ENCODE assay signal across 9 mouse cellular contexts in the genomic region with DNA sequence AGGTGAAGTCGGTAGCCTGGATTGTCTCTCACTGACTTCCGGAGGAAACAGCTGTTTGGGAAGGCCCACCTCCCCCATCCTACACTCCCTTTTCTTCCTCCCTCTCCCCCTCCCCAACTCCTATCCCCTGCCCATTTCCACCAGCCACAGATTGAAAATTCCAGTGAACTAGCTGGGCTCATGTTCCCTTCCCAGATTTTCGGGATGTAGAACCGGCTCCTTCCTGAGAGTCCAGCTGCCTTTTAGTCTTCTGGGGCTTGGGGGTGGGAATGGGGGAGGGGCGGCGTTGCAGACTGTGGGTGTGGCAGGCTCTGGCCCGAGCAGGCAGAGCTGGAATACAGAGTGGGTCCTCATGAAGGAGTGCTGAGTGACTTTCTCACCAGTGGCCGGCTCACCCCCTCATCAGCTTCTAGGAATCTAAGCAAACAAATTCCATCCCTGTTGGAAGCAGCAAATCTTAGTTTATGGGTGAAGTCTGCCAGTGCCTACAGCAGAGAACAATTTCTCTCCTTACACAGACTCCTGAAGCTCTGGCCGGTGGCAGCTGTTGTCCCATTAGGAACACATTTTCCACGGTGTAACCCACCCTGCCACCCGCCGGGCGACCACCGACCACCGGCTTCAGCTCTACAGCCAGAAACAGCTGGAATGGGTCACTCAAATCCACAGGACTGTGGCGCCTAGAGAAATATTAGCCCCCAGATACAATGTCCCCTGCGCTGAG.
DNase-seq lines count a peak whose midpoint lies in the region; ATAC-seq and TF ChIP-seq lines count a peak whose summit lies in the region.
"Had no signal": no experiment of that assay in that cellular context is flagged by ENCODE, and none has a peak within 500 bp of the region (broad histone marks: within the 10 kb centered on the region; RNA-seq: fewer than 3 reads in every experiment).

No protein-coding gene starts in this region.

- ATAC-seq in heart, embryonic 12.5 days (ENCODE audit: insufficient number of reproducible peaks, low FRiP score) = peak; percentile 75
- ATAC-seq in hindbrain, embryonic 13.5 days (ENCODE audit: low FRiP score) = no peak
- peak; percentile 41; the same call in 1 of the 2 replicates for ATAC-seq in midbrain, embryonic 13.5 days

- peak overlapping the region; percentile 31; the same call in 1 of the 2 replicates for H3K9ac ChIP-seq in heart, embryonic 12.5 days
- H3K9ac ChIP-seq in hindbrain, embryonic 13.5 days = no peak overlapping the region
- H3K9ac ChIP-seq in midbrain, embryonic 13.5 days (replicated peaks) = 0 out of 2 replicates have a peak overlapping the region, but pooled peaks have one; percentile 4

- no peaks in the 10 kb centered on the region for H3K36me3 ChIP-seq in heart, embryonic 12.5 days
- H3K36me3 ChIP-seq in hindbrain, embryonic 13.5 days = no peaks in the 10 kb centered on the region
- no peaks in the 10 kb centered on the region for H3K36me3 ChIP-seq in midbrain, embryonic 13.5 days

- H3K4me2 ChIP-seq in heart, embryonic 12.5 days = peak overlapping the region; percentile 67
- peak overlapping the region; percentile 31 for H3K4me2 ChIP-seq in hindbrain, embryonic 13.5 days
- peak overlapping the region; percentile 24 for H3K4me2 ChIP-seq in midbrain, embryonic 13.5 days (replicated peaks)

- no peaks in the 10 kb centered on the region for H3K27me3 ChIP-seq in heart, embryonic 12.5 days (replicated peaks)
- peaks cover 5% of the 10 kb centered on the region; the same call in 1 of the 2 replicates for H3K27me3 ChIP-seq in hindbrain, embryonic 13.5 days
- H3K27me3 ChIP-seq in midbrain, embryonic 13.5 days = no peaks in the 10 kb centered on the region

- H3K27ac ChIP-seq in heart, embryonic 12.5 days (ENCODE audit: poor library complexity, severe bottlenecking) = peak overlapping the region; percentile 76
- H3K27ac ChIP-seq in hindbrain, embryonic 13.5 days = no peak overlapping the region
- H3K27ac ChIP-seq in midbrain, embryonic 13.5 days = no peak overlapping the region

- H3K4me3 ChIP-seq in heart, embryonic 12.5 days = peak overlapping the region; percentile 36
- no peak overlapping the region for H3K4me3 ChIP-seq in hindbrain, embryonic 13.5 days
- no peak overlapping the region for H3K4me3 ChIP-seq in midbrain, embryonic 13.5 days (replicated peaks)

- no peak for TF ChIP-seq POLR2A in brain, embryonic 14.5 days (IDR thresholded peaks at IDR 0.05; ENCODE audit: borderline replicate concordance, extremely low read depth, insufficient read depth, insufficient read length, poor library complexity, severe bottlenecking)

- 31% methylated on average over 17 of the region's 17 CpGs for WGBS in heart, embryonic 12.5 days
- WGBS in hindbrain, embryonic 13.5 days = 18% methylated on average over 17 of the region's 17 CpGs
- WGBS in midbrain, embryonic 13.5 days = 27% methylated on average over 17 of the region's 17 CpGs

- no peak for TF ChIP-seq CTCF in brain, embryonic 14.5 days (IDR thresholded peaks at IDR 0.05; ENCODE audit: borderline replicate concordance, extremely low read depth, insufficient read depth, insufficient read length)

- no peaks in the 10 kb centered on the region for H3K9me3 ChIP-seq in heart, embryonic 12.5 days (replicated peaks)
- H3K9me3 ChIP-seq in hindbrain, embryonic 13.5 days = no peaks in the 10 kb centered on the region
- no peaks in the 10 kb centered on the region for H3K9me3 ChIP-seq in midbrain, embryonic 13.5 days

- DNase-seq in heart, adult 18-20 months = no peak
- peak; percentile 19 for DNase-seq in brain, embryonic 14.5 days (ENCODE audit: low read depth)
- DNase-seq in T-cell, adult 2 months (ENCODE audit: low spot score) = no peak
- DNase-seq in layer of hippocampus, postnatal 36 days = no peak
- no peak for DNase-seq in c-Kit-positive CD71-positive TER-119-positive erythroid progenitor cells, embryonic 14.5 days (ENCODE audit: low spot score)
- DNase-seq: cerebellum, postnatal 14 days had no signal

- peaks cover 14% of the 10 kb centered on the region for H3K4me1 ChIP-seq in heart, embryonic 12.5 days (replicated peaks)
- H3K4me1 ChIP-seq in hindbrain, embryonic 13.5 days (replicated peaks) = peaks cover 20% of the 10 kb centered on the region
- peaks cover 26% of the 10 kb centered on the region for H3K4me1 ChIP-seq in midbrain, embryonic 13.5 days (replicated peaks)
